Mouse (Mus musculus): ENCODE results near the gene Ccnd2. TPM values are rescaled to one million over a fixed set of nuclear protein-coding genes. Genes with fewer than 3 reads are reported as not detected.
A peak's percentile ranks its signal among the peaks of the same experiment; 100 is the strongest.

The Ccnd2 gene
- polyA plus RNA-seq, 1 experiment from 2014 or later = 163 TPM

DNA sequence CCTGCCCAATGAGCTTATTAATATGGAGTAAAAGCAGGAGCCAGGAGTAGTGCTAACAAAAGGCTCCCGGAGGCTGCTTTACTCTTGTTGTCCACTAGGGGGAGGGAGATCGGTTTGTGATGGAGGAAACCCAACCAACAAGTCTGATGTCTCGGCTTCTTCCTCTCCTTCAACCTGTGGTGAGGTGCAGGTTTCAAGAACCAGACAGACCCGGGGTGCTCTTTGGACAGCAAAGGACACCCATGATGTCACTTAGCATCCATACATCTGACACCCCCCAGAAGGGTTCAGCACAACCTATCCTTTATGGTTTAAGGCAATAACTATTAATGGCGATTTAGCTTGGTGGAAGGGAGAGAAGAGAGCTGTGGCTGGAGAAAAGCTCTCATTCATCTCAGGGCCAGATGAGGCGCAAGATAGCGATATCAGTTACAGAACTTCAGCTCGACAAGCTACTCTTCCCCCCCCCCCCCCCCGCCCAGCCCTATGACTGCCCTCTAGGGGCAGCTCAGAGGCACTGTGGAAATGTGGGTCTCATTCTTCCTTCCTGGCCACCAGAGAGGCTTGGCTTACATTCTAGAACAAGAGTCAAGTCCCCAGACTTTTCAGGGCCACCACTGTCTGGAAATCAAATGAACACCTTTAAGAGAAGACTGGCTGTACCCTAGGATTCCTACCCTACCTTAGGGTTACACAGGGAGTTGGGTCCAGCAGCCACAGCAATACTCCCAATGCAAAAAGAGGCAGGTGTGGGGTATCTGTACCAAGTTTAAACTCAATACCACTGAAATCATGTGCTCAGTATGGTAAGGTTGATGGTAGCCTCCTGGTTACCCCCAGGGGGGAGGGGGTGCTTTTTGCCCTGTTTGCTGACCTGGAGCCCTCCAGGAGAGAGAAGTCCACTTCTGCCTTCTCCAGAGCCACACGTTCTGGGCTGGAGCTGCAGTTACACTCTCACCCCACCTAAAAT is 9.6 kb downstream of the Ccnd2 start:
- H3K4me3 ChIP-seq (replicated peaks; ENCODE audit: low read length) = no peak overlapping the region
- no peaks in the 10 kb centered on the region for H3K36me3 ChIP-seq (replicated peaks; ENCODE audit: control insufficient read depth, insufficient read depth)
- no peaks in the 10 kb centered on the region for H3K27me3 ChIP-seq (ENCODE audit: control insufficient read depth, insufficient read depth, low read length)
- no peak overlapping the region for H3K27ac ChIP-seq
- no peaks in the 10 kb centered on the region for H3K4me1 ChIP-seq (replicated peaks; ENCODE audit: control insufficient read depth, insufficient read depth, low read length)
- H3K9ac ChIP-seq = no peak overlapping the region
- peak; percentile 35; the same call in 1 of the 2 replicates for ATAC-seq (ENCODE audit: low FRiP score)
- peak; percentile 88 for DNase-seq (ENCODE audit: low spot score)
- no peaks in the 10 kb centered on the region for H3K9me3 ChIP-seq (ENCODE audit: control insufficient read depth, low read length)
- no peak overlapping the region for H3K4me2 ChIP-seq (replicated peaks)
- 26% methylated on average over 9 of the region's 10 CpGs for WGBS

DNA sequence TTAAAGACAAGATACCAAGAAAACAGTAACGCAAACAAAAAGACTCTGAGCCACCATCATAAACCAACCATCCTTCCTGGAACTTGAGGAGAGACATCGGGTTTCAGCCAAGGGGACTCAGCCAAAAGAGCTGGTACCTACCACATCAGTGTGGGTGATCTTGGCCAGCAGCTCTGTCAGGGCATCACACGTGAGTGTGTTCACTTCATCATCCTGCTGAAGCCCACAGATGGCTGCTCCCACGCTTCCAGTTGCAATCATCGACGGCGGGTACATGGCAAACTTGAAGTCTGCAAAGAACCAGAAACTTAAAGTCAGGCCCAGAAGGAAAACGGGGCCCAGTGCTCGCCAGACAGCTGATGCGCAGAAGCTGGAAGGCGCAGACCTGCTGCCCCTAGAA is 13.0 kb downstream of the Ccnd2 start:
- H3K4me3 ChIP-seq (replicated peaks; ENCODE audit: low read length) = no peak overlapping the region
- H3K27ac ChIP-seq = no peak overlapping the region
- no peak overlapping the region for H3K9ac ChIP-seq
- ATAC-seq (ENCODE audit: low FRiP score) (no peak), DNase-seq (ENCODE audit: low spot score) (no peak)
- no peaks in the 10 kb centered on the region for H3K4me1 ChIP-seq (replicated peaks; ENCODE audit: control insufficient read depth, insufficient read depth, low read length)
- no peaks in the 10 kb centered on the region for H3K36me3 ChIP-seq (replicated peaks; ENCODE audit: control insufficient read depth, insufficient read depth)
- H3K27me3 ChIP-seq (ENCODE audit: control insufficient read depth, insufficient read depth, low read length) = no peaks in the 10 kb centered on the region
- WGBS = 97% methylated on average over 11 of the region's 11 CpGs
- H3K4me2 ChIP-seq (replicated peaks) = no peak overlapping the region
- H3K9me3 ChIP-seq (ENCODE audit: control insufficient read depth, low read length) = no peaks in the 10 kb centered on the region

DNA sequence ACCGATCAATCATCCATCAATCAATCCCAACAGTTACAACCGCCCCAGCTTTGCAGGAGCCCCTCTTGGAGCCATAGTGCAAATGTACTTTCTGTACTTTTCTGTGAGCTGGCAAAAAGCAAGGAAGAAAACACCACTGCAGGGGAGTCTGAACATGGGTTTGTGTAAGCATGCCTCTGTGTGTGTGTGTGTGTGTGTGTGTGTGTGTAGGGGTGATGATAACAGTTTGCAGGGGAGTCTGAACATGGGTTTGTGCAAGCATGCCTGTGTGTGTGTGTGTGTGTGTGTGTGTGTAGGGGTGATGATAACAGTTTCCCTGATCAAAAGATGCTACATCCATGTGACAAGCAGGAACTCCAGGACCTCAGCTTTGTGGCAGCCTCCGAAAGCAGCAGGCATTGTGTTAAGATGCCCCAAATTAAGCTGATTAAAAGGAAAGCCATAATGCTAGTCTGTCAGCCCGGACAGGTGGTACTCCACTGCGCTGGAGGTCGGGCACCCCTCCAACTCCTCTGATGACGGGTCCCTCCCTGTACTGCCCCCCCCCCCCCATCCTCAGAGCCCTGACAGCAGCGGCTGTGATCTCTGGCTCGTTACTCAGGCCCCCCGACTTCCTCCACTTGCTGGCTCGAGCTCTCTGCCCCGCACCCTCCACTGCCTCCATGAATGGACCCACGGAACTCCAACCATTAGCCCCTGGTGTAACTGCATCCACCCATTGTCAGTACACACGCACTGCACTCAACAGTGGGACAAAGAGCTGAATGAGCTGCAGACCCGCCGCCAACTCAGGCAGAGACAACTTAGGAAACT is 18.4 kb downstream of the Ccnd2 start:
- H3K4me3 ChIP-seq (replicated peaks; ENCODE audit: low read length) = no peak overlapping the region
- no peaks in the 10 kb centered on the region for H3K9me3 ChIP-seq (ENCODE audit: control insufficient read depth, low read length)
- peak; percentile 85 for ATAC-seq (ENCODE audit: low FRiP score)
- no peaks in the 10 kb centered on the region for H3K27me3 ChIP-seq (ENCODE audit: control insufficient read depth, insufficient read depth, low read length)
- no peaks in the 10 kb centered on the region for H3K36me3 ChIP-seq (replicated peaks; ENCODE audit: control insufficient read depth, insufficient read depth)
- peak overlapping the region; percentile 28; the same call in 1 of the 2 replicates for H3K9ac ChIP-seq
- H3K4me1 ChIP-seq (replicated peaks; ENCODE audit: control insufficient read depth, insufficient read depth, low read length) = no peaks in the 10 kb centered on the region; the same call in 1 of the 2 replicates
- peak; percentile 43 for DNase-seq (ENCODE audit: low spot score)
- no peak overlapping the region for H3K27ac ChIP-seq
- WGBS = 31% methylated on average over 14 of the region's 16 CpGs
- H3K4me2 ChIP-seq (replicated peaks) = peak overlapping the region; percentile 39

DNA sequence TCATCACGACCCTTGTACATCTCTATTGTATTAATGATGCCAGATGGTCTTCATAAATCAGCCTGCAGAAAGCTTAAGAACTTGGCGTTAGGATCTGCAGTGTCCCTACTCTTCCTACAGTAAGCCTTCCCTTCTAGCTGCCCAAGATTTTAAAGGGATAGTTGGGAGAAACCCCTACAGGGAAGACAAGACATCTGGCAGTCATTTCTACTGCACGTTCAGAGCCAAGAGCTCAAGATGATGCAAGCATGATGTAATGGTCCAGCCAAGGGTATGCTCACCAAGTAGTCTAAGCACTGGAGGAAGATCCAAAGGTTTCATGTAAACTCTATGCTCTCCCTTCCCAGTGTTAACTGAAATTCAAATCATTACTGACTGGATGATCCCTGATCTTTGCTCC is 19.3 kb downstream of the Ccnd2 start:
- no peak overlapping the region for H3K27ac ChIP-seq

DNA sequence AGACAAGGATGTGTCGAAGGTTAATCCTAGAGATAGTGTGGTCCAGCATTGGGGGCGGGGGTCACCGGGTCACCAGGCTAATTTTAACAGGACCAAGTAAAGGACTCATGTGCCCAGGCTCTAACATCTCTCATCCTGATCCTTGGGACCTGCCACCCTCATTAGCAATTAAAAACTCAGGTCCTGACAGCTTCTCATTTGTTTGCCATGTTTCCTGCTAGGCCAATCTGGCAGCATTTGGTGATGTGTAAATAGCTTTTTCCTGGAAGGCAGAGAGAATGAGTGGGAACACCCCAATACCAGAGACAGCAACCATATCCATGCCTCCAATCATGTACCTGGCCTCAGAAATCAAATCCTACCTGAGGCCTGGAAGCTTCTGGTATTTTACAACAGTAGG is 20.0 kb downstream of the Ccnd2 start:
- Histone ChIP-seq H3K36me3 (replicated peaks; ENCODE audit: control insufficient read depth, insufficient read depth) (no peaks in the 10 kb centered on the region), H3K27me3 (ENCODE audit: control insufficient read depth, insufficient read depth, low read length) (no peaks in the 10 kb centered on the region), H3K4me3 (replicated peaks; ENCODE audit: low read length) (no peak overlapping the region), H3K4me2 (replicated peaks) (no peak overlapping the region), H3K9me3 (ENCODE audit: control insufficient read depth, low read length) (no peaks in the 10 kb centered on the region), H3K27ac (no peak overlapping the region), H3K9ac (no peak overlapping the region), H3K4me1 (replicated peaks; ENCODE audit: control insufficient read depth, insufficient read depth, low read length) (no peaks in the 10 kb centered on the region; the same call in 1 of the 2 replicates)
- WGBS = 92% methylated on average over 3 of the region's 3 CpGs
- ATAC-seq (ENCODE audit: low FRiP score) (no peak), DNase-seq (ENCODE audit: low spot score) (no peak)

More for the DNA sequence above, 19.3 kb downstream of the Ccnd2 start:
- Histone ChIP-seq H3K27me3 (ENCODE audit: control insufficient read depth, insufficient read depth, low read length) (no peaks in the 10 kb centered on the region), H3K9me3 (ENCODE audit: control insufficient read depth, low read length) (no peaks in the 10 kb centered on the region), H3K36me3 (replicated peaks; ENCODE audit: control insufficient read depth, insufficient read depth) (no peaks in the 10 kb centered on the region), H3K9ac (no peak overlapping the region), H3K4me3 (replicated peaks; ENCODE audit: low read length) (no peak overlapping the region), H3K4me1 (replicated peaks; ENCODE audit: control insufficient read depth, insufficient read depth, low read length) (no peaks in the 10 kb centered on the region; the same call in 1 of the 2 replicates), H3K4me2 (replicated peaks) (no peak overlapping the region)
- DNase-seq (ENCODE audit: low spot score) (no peak), ATAC-seq (ENCODE audit: low FRiP score) (no peak)
- WGBS = 78% methylated on average over 3 of the region's 3 CpGs

DNA sequence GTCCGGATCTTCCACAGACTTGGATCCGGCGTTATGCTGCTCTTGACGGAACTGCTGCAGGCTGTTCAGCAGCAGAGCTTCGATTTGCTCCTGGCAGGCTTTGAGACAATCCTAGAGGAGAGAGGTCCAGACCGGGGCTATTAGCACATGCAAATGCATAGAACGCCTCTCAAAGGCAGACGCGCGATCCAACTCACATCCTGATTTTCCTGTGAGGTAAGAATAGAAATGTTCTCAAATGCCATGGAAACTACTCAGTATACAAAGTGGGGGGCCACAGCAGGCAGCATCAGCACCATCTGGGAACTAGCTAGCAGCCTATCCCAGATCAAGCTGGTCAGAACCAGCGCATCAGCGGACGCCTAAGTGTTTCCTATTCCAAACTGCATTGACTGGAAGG is 21.6 kb downstream of the Ccnd2 start:
- no peak overlapping the region for H3K4me3 ChIP-seq (replicated peaks; ENCODE audit: low read length)
- ATAC-seq (ENCODE audit: low FRiP score) (no peak), DNase-seq (ENCODE audit: low spot score) (no peak)
- no peaks in the 10 kb centered on the region for H3K27me3 ChIP-seq (ENCODE audit: control insufficient read depth, insufficient read depth, low read length)
- no peak overlapping the region for H3K27ac ChIP-seq
- H3K4me2 ChIP-seq (replicated peaks) = no peak overlapping the region
- H3K9ac ChIP-seq = no peak overlapping the region
- H3K4me1 ChIP-seq (replicated peaks; ENCODE audit: control insufficient read depth, insufficient read depth, low read length) = no peaks in the 10 kb centered on the region; the same call in 1 of the 2 replicates
- no peaks in the 10 kb centered on the region for H3K36me3 ChIP-seq (replicated peaks; ENCODE audit: control insufficient read depth, insufficient read depth)
- no peaks in the 10 kb centered on the region for H3K9me3 ChIP-seq (ENCODE audit: control insufficient read depth, low read length)
- 65% methylated on average over 13 of the region's 13 CpGs for WGBS

DNA sequence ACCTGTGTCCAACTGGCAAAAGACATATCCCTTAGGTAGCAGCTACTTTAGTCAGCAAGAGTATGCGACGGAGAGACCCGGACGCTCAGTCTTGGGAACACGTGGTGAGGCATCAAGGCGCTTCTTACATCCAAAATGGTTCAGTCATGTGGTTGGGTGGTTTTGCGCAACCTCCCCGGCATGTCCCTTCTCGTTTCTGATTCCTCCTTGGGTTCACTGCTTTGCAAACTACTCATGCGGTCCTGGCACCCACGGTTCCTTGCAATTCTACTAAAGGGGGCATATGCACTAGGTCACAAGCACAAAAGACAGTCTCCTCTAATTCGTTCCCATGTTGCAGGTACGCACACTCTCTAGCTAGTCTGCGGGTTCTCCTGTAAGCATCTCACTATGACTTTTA is 22.3 kb downstream of the Ccnd2 start:
- H3K36me3 ChIP-seq (replicated peaks; ENCODE audit: control insufficient read depth, insufficient read depth) = no peaks in the 10 kb centered on the region
- no peak overlapping the region for H3K27ac ChIP-seq
- no peak overlapping the region for H3K4me2 ChIP-seq (replicated peaks)
- H3K9ac ChIP-seq = no peak overlapping the region
- DNase-seq (ENCODE audit: low spot score) = no peak
- H3K4me1 ChIP-seq (replicated peaks; ENCODE audit: control insufficient read depth, insufficient read depth, low read length) = no peaks in the 10 kb centered on the region; the same call in 1 of the 2 replicates
- no peak overlapping the region for H3K4me3 ChIP-seq (replicated peaks; ENCODE audit: low read length)
- ATAC-seq (ENCODE audit: low FRiP score) = no peak
- H3K27me3 ChIP-seq (ENCODE audit: control insufficient read depth, insufficient read depth, low read length) = no peaks in the 10 kb centered on the region
- H3K9me3 ChIP-seq (ENCODE audit: control insufficient read depth, low read length) = no peaks in the 10 kb centered on the region
- WGBS = 92% methylated on average over 14 of the region's 14 CpGs

DNA sequence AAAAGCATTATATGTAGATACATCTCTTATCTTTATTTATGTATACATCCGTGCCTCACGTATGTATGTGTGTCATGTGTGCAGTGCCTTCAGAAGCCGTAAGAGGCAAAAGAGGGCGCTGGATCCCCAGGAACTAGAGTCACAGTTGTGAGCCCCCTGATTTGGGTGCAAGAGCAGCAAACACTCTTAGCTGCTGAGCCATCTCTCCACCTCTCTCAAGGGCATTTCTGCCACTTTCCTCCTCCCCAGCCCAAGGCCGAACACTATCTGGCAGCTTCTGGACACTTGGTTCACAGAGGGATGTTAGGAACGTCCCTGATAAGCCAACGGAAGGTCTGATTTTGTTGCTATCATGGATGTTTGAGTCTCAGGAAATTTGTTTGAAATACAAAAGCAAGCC is 28.5 kb downstream of the Ccnd2 start:
- no peaks in the 10 kb centered on the region for H3K36me3 ChIP-seq (replicated peaks; ENCODE audit: control insufficient read depth, insufficient read depth)
- no peak overlapping the region for H3K27ac ChIP-seq
- H3K4me1 ChIP-seq (replicated peaks; ENCODE audit: control insufficient read depth, insufficient read depth, low read length) = no peaks in the 10 kb centered on the region
- no peaks in the 10 kb centered on the region for H3K27me3 ChIP-seq (ENCODE audit: control insufficient read depth, insufficient read depth, low read length)
- no peak overlapping the region for H3K9ac ChIP-seq
- DNase-seq (ENCODE audit: low spot score) (no peak), ATAC-seq (ENCODE audit: low FRiP score) (no peak)
- no peaks in the 10 kb centered on the region for H3K9me3 ChIP-seq (ENCODE audit: control insufficient read depth, low read length)
- H3K4me2 ChIP-seq (replicated peaks) = no peak overlapping the region
- no peak overlapping the region for H3K4me3 ChIP-seq (replicated peaks; ENCODE audit: low read length)
- WGBS = 87% methylated on average over 7 of the region's 7 CpGs

DNA sequence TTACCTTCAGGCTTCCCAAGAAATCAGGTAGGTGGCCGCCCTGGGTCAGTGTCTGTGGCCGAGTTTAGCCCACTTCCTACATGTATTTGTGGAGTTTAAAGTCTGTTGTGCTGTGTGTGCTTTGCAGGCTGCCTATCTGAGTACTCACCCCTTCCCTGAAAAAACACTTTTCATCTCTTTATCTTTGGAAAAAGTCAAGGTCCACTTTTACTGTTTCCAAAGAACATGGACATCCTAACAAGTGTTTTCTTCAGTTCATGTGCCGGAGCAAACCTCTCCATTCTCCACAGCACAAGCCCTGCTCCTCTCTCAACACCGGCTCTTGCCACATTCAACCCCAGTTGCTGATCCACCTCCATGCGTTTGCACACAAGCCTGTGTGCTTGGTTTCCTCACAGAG is 29.0 kb downstream of the Ccnd2 start:
- H3K4me3 ChIP-seq (replicated peaks; ENCODE audit: low read length) = no peak overlapping the region
- H3K27me3 ChIP-seq (ENCODE audit: control insufficient read depth, insufficient read depth, low read length) = no peaks in the 10 kb centered on the region
- H3K9me3 ChIP-seq (ENCODE audit: control insufficient read depth, low read length) = no peaks in the 10 kb centered on the region
- H3K36me3 ChIP-seq (replicated peaks; ENCODE audit: control insufficient read depth, insufficient read depth) = no peaks in the 10 kb centered on the region
- H3K9ac ChIP-seq = no peak overlapping the region
- no peak overlapping the region for H3K4me2 ChIP-seq (replicated peaks)
- no peaks in the 10 kb centered on the region for H3K4me1 ChIP-seq (replicated peaks; ENCODE audit: control insufficient read depth, insufficient read depth, low read length)
- H3K27ac ChIP-seq = no peak overlapping the region
- WGBS = 90% methylated on average over 5 of the region's 5 CpGs
- DNase-seq (ENCODE audit: low spot score) = no peak
- no peak for ATAC-seq (ENCODE audit: low FRiP score)
